In the genomic region with DNA sequence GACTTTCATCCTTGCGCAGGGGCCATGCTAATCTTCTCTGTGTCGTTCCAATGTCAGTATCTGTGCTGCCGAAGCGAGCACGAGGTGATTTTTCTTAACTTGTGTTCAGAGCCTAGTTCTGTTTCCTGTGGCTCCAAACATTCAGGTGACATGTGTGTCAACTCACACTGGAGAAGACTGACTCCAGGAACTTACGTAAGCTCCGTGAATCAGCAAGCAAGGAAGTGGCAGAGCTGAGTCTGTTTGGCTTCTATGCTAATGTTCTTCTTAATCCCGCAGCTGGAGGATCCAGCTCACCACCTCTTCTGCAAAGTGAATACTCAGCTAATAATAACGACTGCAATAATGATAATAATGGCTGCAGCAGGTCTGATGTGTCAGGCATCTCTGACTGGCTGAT, we compare ENCODE assay signal across 28 mouse cellular contexts. TPM values are rescaled to one million over a fixed set of nuclear protein-coding genes. Genes with fewer than 3 reads are reported as not detected.
DNase-seq lines count a peak whose midpoint lies in the region; ATAC-seq and TF ChIP-seq lines count a peak whose summit lies in the region.
"Had no signal": no experiment of that assay in that cellular context is flagged by ENCODE, and none has a peak within 500 bp of the region (broad histone marks: within the 10 kb centered on the region; RNA-seq: fewer than 3 reads in every experiment).

No protein-coding gene starts in this region.

- H3K4me1 ChIP-seq in liver, embryonic 12.5 days = peaks cover 97% of the 10 kb centered on the region
- peaks cover 11% of the 10 kb centered on the region for H3K4me1 ChIP-seq in bone marrow, adult 2 months (ENCODE audit: control insufficient read depth, insufficient read depth, low read length)
- H3K4me1 ChIP-seq in midbrain, embryonic 16.5 days (ENCODE audit: control insufficient read depth, insufficient read depth, low read length) = no peaks in the 10 kb centered on the region
- H3K4me1 ChIP-seq in limb, embryonic 10.5 days = no peaks in the 10 kb centered on the region
- H3K4me1 ChIP-seq: embryonic facial prominence, embryonic 13.5 days; hindbrain, embryonic 13.5 days; limb, embryonic 12.5 days had no signal

- H3K27ac ChIP-seq in liver, embryonic 12.5 days = peak overlapping the region; percentile 94
- H3K27ac ChIP-seq in bone marrow, adult 2 months (ENCODE audit: control insufficient read depth, insufficient read depth, low read depth, low read length, poor library complexity) = peak overlapping the region; percentile 66
- no peak overlapping the region for H3K27ac ChIP-seq in midbrain, embryonic 16.5 days (ENCODE audit: low read length)
- no peak overlapping the region for H3K27ac ChIP-seq in limb, embryonic 10.5 days
- H3K27ac ChIP-seq: embryonic facial prominence, embryonic 13.5 days; heart, adult 2 months; hindbrain, embryonic 13.5 days; kidney, postnatal 0 days; limb, embryonic 12.5 days; midbrain, embryonic 10.5 days had no signal

- TF ChIP-seq POLR2A in bone marrow, adult 2 months (IDR thresholded peaks at IDR 0.05; ENCODE audit: borderline replicate concordance, control insufficient read depth, low read depth, low read length) = no peak

- 0 out of 2 replicates have a peak overlapping the region, but pooled peaks have one; percentile 14 for H3K9ac ChIP-seq in liver, embryonic 12.5 days
- H3K9ac ChIP-seq in midbrain, embryonic 16.5 days (ENCODE audit: low read depth, low read length) = no peak overlapping the region
- H3K9ac ChIP-seq: embryonic facial prominence, embryonic 13.5 days; hindbrain, embryonic 13.5 days; limb, embryonic 12.5 days had no signal

- H3K4me2 ChIP-seq in liver, embryonic 12.5 days = no peak overlapping the region
- no peak overlapping the region for H3K4me2 ChIP-seq in midbrain, embryonic 16.5 days (ENCODE audit: low read length)
- H3K4me2 ChIP-seq: embryonic facial prominence, embryonic 13.5 days; hindbrain, embryonic 13.5 days; limb, embryonic 12.5 days had no signal

- TF ChIP-seq CTCF in bone marrow, adult 2 months (IDR thresholded peaks at IDR 0.05; ENCODE audit: control insufficient read depth, insufficient read depth, low read length) = no peak

- DNase-seq in liver = no peak
- no peak for DNase-seq in urinary bladder, postnatal 10 days (ENCODE audit: low spot score)
- DNase-seq in limb, embryonic 10.5 days (ENCODE audit: low spot score) = no peak
- DNase-seq: cerebellum, adult 2 months; cerebellum, postnatal 25 days; embryo, embryonic 11 days; gastrocnemius, postnatal 25 days; heart, adult 2 months; kidney, adult 2 months; lung, adult 2 months; lung, postnatal 36 days; right cerebral cortex, postnatal 25 days; spleen, adult 18-20 months had no signal

- no peaks in the 10 kb centered on the region for H3K9me3 ChIP-seq in liver, embryonic 12.5 days (replicated peaks)
- H3K9me3 ChIP-seq in midbrain, embryonic 16.5 days (replicated peaks; ENCODE audit: control insufficient read depth, low read length, poor library complexity, severe bottlenecking) = no peaks in the 10 kb centered on the region
- H3K9me3 ChIP-seq in limb, embryonic 10.5 days (replicated peaks) = no peaks in the 10 kb centered on the region
- H3K9me3 ChIP-seq: embryonic facial prominence, embryonic 13.5 days; G1E; hindbrain, embryonic 13.5 days; limb, embryonic 12.5 days; midbrain, embryonic 10.5 days had no signal

- no peak overlapping the region for H3K4me3 ChIP-seq in liver, embryonic 12.5 days
- no peak overlapping the region for H3K4me3 ChIP-seq in bone marrow, adult 2 months (replicated peaks; ENCODE audit: control insufficient read depth, low read depth, low read length)
- H3K4me3 ChIP-seq in midbrain, embryonic 16.5 days (ENCODE audit: low read depth, low read length) = no peak overlapping the region
- no peak overlapping the region for H3K4me3 ChIP-seq in limb, embryonic 10.5 days
- H3K4me3 ChIP-seq: embryonic facial prominence, embryonic 13.5 days; heart, adult 2 months; hindbrain, embryonic 13.5 days; limb, embryonic 12.5 days; midbrain, embryonic 10.5 days had no signal

- peaks cover 9% of the 10 kb centered on the region; the same call in 1 of the 2 replicates for H3K27me3 ChIP-seq in liver, embryonic 12.5 days (replicated peaks)
- no peaks in the 10 kb centered on the region for H3K27me3 ChIP-seq in midbrain, embryonic 16.5 days (ENCODE audit: control insufficient read depth, insufficient read depth, low read depth, low read length)
- H3K27me3 ChIP-seq in limb, embryonic 10.5 days (ENCODE audit: low read depth, poor library complexity, severe bottlenecking) = peaks cover 8% of the 10 kb centered on the region
- H3K27me3 ChIP-seq: embryonic facial prominence, embryonic 13.5 days; Patski had no signal

- H3K36me3 ChIP-seq in liver, embryonic 12.5 days = no peaks in the 10 kb centered on the region
- H3K36me3 ChIP-seq in midbrain, embryonic 16.5 days (ENCODE audit: control insufficient read depth, insufficient read depth, low read length) = no peaks in the 10 kb centered on the region
- no peaks in the 10 kb centered on the region for H3K36me3 ChIP-seq in limb, embryonic 10.5 days
- H3K36me3 ChIP-seq: embryonic facial prominence, embryonic 13.5 days; G1E; hindbrain, embryonic 13.5 days; limb, embryonic 12.5 days; midbrain, embryonic 10.5 days had no signal

- no peak for ATAC-seq in liver, embryonic 12.5 days
- peak; percentile 52 to 68 for ATAC-seq in hematopoietic stem cell, adult 5-6 weeks (replicated peaks in 1 of 2; ENCODE audit: insufficient read depth in 1 of 2, low FRiP score in 2 of 2, low TSS enrichment in 1 of 2, low read depth in 1 of 2, poor library complexity in 2 of 2, severe bottlenecking in 2 of 2)
- ATAC-seq in megakaryocyte, adult 5-6 weeks (ENCODE audit: poor library complexity, severe bottlenecking) = peak; percentile 75
- ATAC-seq in midbrain, embryonic 16.5 days = no peak
- ATAC-seq: CD4-positive, CD25-positive, alpha-beta regulatory T cell, adult 4 months; forebrain, embryonic 16.5 days; inflammation-experienced regulatory T-cells, adult 6 months; Patski had no signal

- whole genome bisulfite sequencing in liver, embryonic 12.5 days (ENCODE audit: insufficient replicate concordance) = 51% methylated on average over 9 of the region's 9 CpGs
- WGBS in bone marrow, adult 2 months = 19% methylated on average over 9 of the region's 9 CpGs
- 39% methylated on average over 9 of the region's 9 CpGs for WGBS in midbrain, embryonic 16.5 days
- WGBS in limb, embryonic 10.5 days = 66% methylated on average over 9 of the region's 9 CpGs

RNA-seq across cellular contexts. Expression of a gene that starts 25.9 kb away (rescaled TPM):
- 32.9 and 33.5 TPM in 2 replicates for polyA plus RNA-seq in liver, embryonic 12.5 days (2016; fragmentation: Nextera tagmentation; extraction: Ambion mirVana)
- polyA plus RNA-seq in bone marrow, adult 2 months (2011; ENCODE audit: insufficient read depth, insufficient read length, low replicate concordance, missing spikeins) = 136 TPM in 2 replicates
- total RNA-seq in hematopoietic stem cell, adult 5-6 weeks (2017) = 214 and 221 TPM in 2 replicates
- total RNA-seq in megakaryocyte, adult 5-6 weeks (2015) = 127 and 132 TPM in 2 replicates
- 122 and 137 TPM in 2 replicates for total RNA-seq in megakaryocyte, adult 5-6 weeks (2017)
- 26.5 and 31.2 TPM in 2 replicates for polyA plus RNA-seq in midbrain, embryonic 16.5 days (2015; fragmentation: Nextera tagmentation; extraction: Ambion mirVana)
- polyA plus RNA-seq in limb, embryonic 10.5 days (2016; fragmentation: Nextera tagmentation; extraction: Ambion mirVana) = 28.9 and 32.8 TPM in 2 replicates

Comparison
In these comparisons a context has a peak if more than half of its experiments do, and no peak if none do; other contexts are left out.
1. ATAC-seq: peak in hematopoietic stem cell, adult 5-6 weeks (2 of 2) and megakaryocyte, adult 5-6 weeks (single experiment); none in liver, embryonic 12.5 days (single experiment) and midbrain, embryonic 16.5 days (single experiment).
2. H3K27ac ChIP-seq: peak in liver, embryonic 12.5 days (single experiment) and bone marrow, adult 2 months (single experiment); none in midbrain, embryonic 16.5 days (single experiment) and limb, embryonic 10.5 days (single experiment).